Mouse (Mus musculus) liver, embryonic 14.5 days (tissue): ENCODE data around the gene Klhdc3.

ENCODE experiments used
- CTCF ChIP-seq: IDR thresholded peaks from 2 replicates; pipeline ENCODE4 v1.5.1; 2016; ENCODE audit warnings: antibody characterized with exemption, low read depth, control low read depth
- EP300 ChIP-seq: IDR thresholded peaks from 2 replicates; pipeline ENCODE4 v1.6.1; 2016; ENCODE audit warnings: antibody characterized with exemption, low read depth

DNA sequence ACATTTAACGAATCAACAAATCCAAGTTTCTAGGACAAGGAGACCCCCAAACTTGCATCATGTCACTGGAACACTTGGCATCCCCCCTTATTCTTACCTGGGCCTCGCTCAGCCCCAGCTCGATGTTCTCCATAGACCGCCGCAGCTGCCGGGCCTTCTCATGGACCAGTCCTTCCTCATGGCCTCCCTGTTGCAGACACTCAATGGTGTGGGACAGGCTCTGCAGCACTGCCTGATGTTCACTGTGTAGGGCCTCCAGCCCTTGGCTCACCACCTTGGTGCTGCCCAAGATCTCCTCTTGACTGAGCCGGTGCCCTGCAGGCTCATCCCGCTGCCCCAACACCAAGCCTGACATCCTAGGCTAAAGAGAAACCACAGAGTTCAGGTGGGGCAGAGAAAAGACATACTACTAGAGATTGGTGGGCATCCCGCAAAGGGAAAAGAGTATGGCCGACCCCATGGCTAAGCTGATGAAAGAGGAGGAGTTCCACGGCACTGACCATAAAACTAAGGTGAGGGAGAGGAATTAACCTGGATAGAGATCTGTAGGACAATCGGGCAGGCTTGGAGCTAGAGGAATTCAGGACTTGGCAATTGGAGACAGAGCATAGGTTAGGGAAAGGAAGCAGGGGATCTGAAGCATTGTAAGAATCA lies 36.4 kb downstream of the Klhdc3 start:
- TF ChIP-seq CTCF (no peak), EP300 (no peak)
